Mouse (Mus musculus) liver, postnatal 0 days (tissue): ENCODE measurements around the gene Atp1a2. TPM values are rescaled to one million over a fixed set of nuclear protein-coding genes. Genes with fewer than 3 reads are reported as not detected.

Experiments
- ATAC-seq: fragments of 200-750 bp; cut with Nextera tagmentation; 2 replicates; pipeline ENCODE4 v1.8.0; 2017; ENCODE audit warnings: mild to moderate bottlenecking, moderate library complexity
- DNase-seq: peaks from one replicate; pipeline ENCODE4 v3.0.0-alpha.2; 2016
- H3K27ac ChIP-seq: fragments of 300-500 bp; sonication (generic); 2 replicates; pipeline ENCODE4 v1.5.1; 2014; ENCODE audit warnings: antibody characterized with exemption, moderate library complexity, mild to moderate bottlenecking, low read depth
- H3K27me3 ChIP-seq: fragments of 300-500 bp; sonication (generic); 2 replicates; pipeline ENCODE4 v1.6.1; 2014; ENCODE audit warnings: low read length, control low read depth, mixed read lengths; ENCODE audit not compliant: insufficient read depth
- H3K36me3 ChIP-seq: fragments of 300-500 bp; sonication (generic); replicated peaks from 2 replicates; pipeline ENCODE4 v1.6.1; 2014; ENCODE audit warnings: mild to moderate bottlenecking, control low read depth, low read length, moderate library complexity, mixed read lengths; ENCODE audit not compliant: insufficient read depth
- H3K4me1 ChIP-seq: fragments of 300-500 bp; sonication (generic); 2 replicates; pipeline ENCODE4 v1.6.1; 2014; ENCODE audit warnings: antibody characterized with exemption, mild to moderate bottlenecking, control low read depth; ENCODE audit not compliant: insufficient read depth
- H3K4me2 ChIP-seq: fragments of 300-500 bp; sonication (generic); 2 replicates; pipeline ENCODE4 v1.6.1; 2014; ENCODE audit warnings: low read depth, mild to moderate bottlenecking, low read length, moderate library complexity, mixed read lengths
- H3K4me3 ChIP-seq: fragments of 300-500 bp; sonication (generic); 2 replicates; pipeline ENCODE4 v1.5.1; 2014; ENCODE audit warnings: low read depth, low read length
- H3K9ac ChIP-seq: fragments of 300-500 bp; sonication (generic); replicated peaks from 2 replicates; pipeline ENCODE4 v1.6.1; 2014; ENCODE audit warnings: mild to moderate bottlenecking, moderate library complexity
- H3K9me3 ChIP-seq: fragments of 300-500 bp; sonication (generic); 2 replicates; pipeline ENCODE4 v1.6.1; 2016; ENCODE audit warnings: mild to moderate bottlenecking, control low read depth, low read length, mixed read lengths
- CTCF ChIP-seq: sonication (generic); IDR thresholded peaks from 2 replicates; pipeline ENCODE4 v1.5.1; 2016; ENCODE audit warnings: antibody characterized with exemption, low read depth
- EP300 ChIP-seq: IDR thresholded peaks from 2 replicates; pipeline ENCODE4 v1.6.1; 2016; ENCODE audit warnings: antibody characterized with exemption, low read depth, mild to moderate bottlenecking
- WGBS: fragments of 180-500 bp; shearing (Covaris S2); extraction: QIAGEN DNeasy Blood & Tissue Kit; methylation state at CpG from one replicate; pipeline ENCODE4 v1.1.7; 2014; ENCODE audit not compliant: insufficient replicate concordance; 5-methylcytosine and 5-hydroxymethylcytosine counted together
- polyA plus RNA-seq: library from polyadenylated mRNA; unstranded; fragments of >200 nt; fragmentation: Nextera tagmentation; extraction: Ambion mirVana; gene quantifications from 2 replicates; pipeline ENCODE4 v1.2.1, GENCODE M21; 2015

Atp1a2 gene
- polyA plus RNA-seq, 1 experiment from 2014 or later = 0.29 TPM

DNA sequence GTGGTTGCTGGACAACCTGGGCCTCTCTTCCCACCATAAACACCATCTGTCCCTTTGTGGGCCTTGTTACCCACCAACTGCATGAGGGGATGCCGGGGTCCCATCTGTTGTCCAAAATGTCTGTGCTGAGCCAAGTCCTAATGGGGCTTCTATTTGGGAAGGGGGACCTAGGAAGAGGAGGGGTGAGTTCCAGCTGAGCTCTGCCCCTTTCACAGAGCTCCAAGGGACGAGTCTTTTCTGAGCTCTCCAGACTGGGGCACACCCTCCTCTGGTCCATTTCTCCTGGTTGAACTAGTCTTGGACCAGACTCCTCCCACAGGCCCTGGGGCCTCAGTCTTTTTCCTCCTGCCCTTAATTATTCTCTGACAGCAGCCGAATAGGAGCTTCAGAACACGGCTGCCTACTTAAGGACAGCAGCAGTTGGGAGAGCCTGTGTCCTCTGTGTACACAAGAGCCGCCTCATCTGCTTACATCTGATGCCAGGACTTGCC lies 22.1 kb upstream of the Atp1a2 start:
- Histone ChIP-seq H3K27me3 (peaks cover 2% of the 10 kb centered on the region; the same call in 1 of the 2 replicates), H3K36me3 (peaks cover 7% of the 10 kb centered on the region), H3K27ac (no peak overlapping the region), H3K9me3 (no peaks in the 10 kb centered on the region), H3K4me3 (no peak overlapping the region), H3K4me2 (no peak overlapping the region), H3K4me1 (no peaks in the 10 kb centered on the region), H3K9ac (no peak overlapping the region)
- TF ChIP-seq EP300 (no peak), CTCF (no peak)
- DNase-seq (no peak), ATAC-seq (no peak)
- 59% methylated on average over 5 of the region's 5 CpGs for WGBS

GRCm38 (mm10) chr1:172319346-172319745 lies 21.5 kb upstream of the Atp1a2 start:
- Histone ChIP-seq H3K4me3 (no peak overlapping the region), H3K4me2 (no peak overlapping the region), H3K9me3 (no peaks in the 10 kb centered on the region), H3K4me1 (no peaks in the 10 kb centered on the region), H3K27ac (no peak overlapping the region), H3K36me3 (peaks cover 7% of the 10 kb centered on the region), H3K9ac (no peak overlapping the region), H3K27me3 (no peaks in the 10 kb centered on the region)
- 84% methylated on average over 7 of the region's 7 CpGs for WGBS
- no peak for ATAC-seq
- TF ChIP-seq EP300 = no peak
- no peak for TF ChIP-seq CTCF
- no peak for DNase-seq

GRCm38 (mm10) chr1:172318424-172319035 lies 20.7 kb upstream of the Atp1a2 start:
- Histone ChIP-seq H3K4me1 (peaks cover 2% of the 10 kb centered on the region; the same call in 1 of the 2 replicates), H3K36me3 (peaks cover 7% of the 10 kb centered on the region), H3K9me3 (no peaks in the 10 kb centered on the region), H3K27me3 (no peaks in the 10 kb centered on the region), H3K4me3 (no peak overlapping the region), H3K27ac (no peak overlapping the region), H3K9ac (no peak overlapping the region), H3K4me2 (no peak overlapping the region)
- 93% methylated on average over 19 of the region's 19 CpGs for WGBS
- ATAC-seq (no peak), DNase-seq (no peak)
- TF ChIP-seq EP300 = no peak
- TF ChIP-seq CTCF = no peak

DNA sequence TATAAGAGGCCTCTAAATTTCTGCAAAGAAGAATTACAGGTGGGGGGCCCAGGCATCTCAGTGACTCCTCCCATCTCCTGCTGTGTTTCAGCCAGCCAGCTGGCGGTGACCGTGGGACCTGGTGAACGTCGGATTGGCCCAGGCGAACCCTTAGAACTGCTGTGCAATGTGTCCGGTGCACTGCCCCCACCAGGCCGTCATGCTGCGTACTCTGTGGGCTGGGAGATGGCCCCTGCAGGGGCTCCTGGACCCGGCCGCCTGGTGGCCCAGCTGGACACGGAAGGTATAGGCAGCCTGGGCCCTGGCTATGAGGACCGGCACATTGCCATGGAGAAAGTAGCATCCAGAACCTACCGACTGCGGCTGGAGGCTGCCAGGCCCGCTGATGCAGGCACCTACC lies 20.1 kb upstream of the Atp1a2 start:
- no peaks in the 10 kb centered on the region for H3K9me3 ChIP-seq
- 89% methylated on average over 15 of the region's 15 CpGs for WGBS
- DNase-seq (no peak), ATAC-seq (no peak)
- peaks cover 7% of the 10 kb centered on the region for H3K36me3 ChIP-seq
- peaks cover 8% of the 10 kb centered on the region for H3K4me1 ChIP-seq
- TF ChIP-seq CTCF (no peak), EP300 (no peak)
- H3K4me2 ChIP-seq = no peak overlapping the region
- no peaks in the 10 kb centered on the region for H3K27me3 ChIP-seq
- H3K27ac ChIP-seq = no peak overlapping the region
- H3K9ac ChIP-seq = no peak overlapping the region
- H3K4me3 ChIP-seq = no peak overlapping the region

GRCm38 (mm10) chr1:172317431-172317830 lies 19.6 kb upstream of the Atp1a2 start:
- no peaks in the 10 kb centered on the region for H3K9me3 ChIP-seq
- WGBS = 86% methylated on average over 18 of the region's 18 CpGs
- ATAC-seq = no peak

DNA sequence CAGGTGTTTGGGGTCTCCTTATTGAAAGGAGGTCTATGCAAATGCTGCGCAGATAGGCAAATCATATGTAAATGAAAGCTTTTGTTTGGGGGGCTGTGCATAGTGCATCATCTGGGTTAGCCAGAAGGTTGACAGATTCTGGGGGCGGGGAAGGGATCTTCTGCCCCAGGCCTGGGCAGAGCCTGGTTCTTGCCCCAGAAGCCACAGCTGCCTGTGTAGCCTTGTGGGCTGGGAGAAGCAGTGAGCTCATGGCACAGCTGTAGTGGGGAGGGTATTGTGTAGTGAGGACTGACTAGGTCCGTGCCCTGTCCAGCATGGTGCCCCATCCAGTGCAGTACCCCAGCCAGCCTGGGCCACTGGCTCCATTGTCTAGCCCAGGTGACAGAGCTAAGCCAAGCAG lies 17.0 kb upstream of the Atp1a2 start:
- Histone ChIP-seq H3K36me3 (peaks cover 7% of the 10 kb centered on the region), H3K9ac (no peak overlapping the region), H3K4me3 (no peak overlapping the region), H3K9me3 (no peaks in the 10 kb centered on the region), H3K4me2 (no peak overlapping the region), H3K27ac (no peak overlapping the region), H3K27me3 (no peaks in the 10 kb centered on the region), H3K4me1 (peaks cover 27% of the 10 kb centered on the region)
- WGBS = 73% methylated on average over 3 of the region's 3 CpGs
- no peak for ATAC-seq
- TF ChIP-seq CTCF (no peak), EP300 (no peak)
- no peak for DNase-seq

More at GRCm38 (mm10) chr1:172317431-172317830, 19.6 kb upstream of the Atp1a2 start:
- no peak overlapping the region for H3K9ac ChIP-seq
- H3K36me3 ChIP-seq = peaks cover 7% of the 10 kb centered on the region
- DNase-seq = no peak
- peaks cover 13% of the 10 kb centered on the region for H3K4me1 ChIP-seq
- no peak overlapping the region for H3K4me2 ChIP-seq
- H3K4me3 ChIP-seq = no peak overlapping the region
- no peaks in the 10 kb centered on the region for H3K27me3 ChIP-seq
- H3K27ac ChIP-seq = no peak overlapping the region
- no peak for TF ChIP-seq EP300
- TF ChIP-seq CTCF = no peak
